Mouse (Mus musculus) liver, postnatal 0 days (tissue): ENCODE measurements at regions not wholly inside any gene's neighbourhood (a gene's known extent, or its start where the extent isn't known, plus 50 kb on each side); places are given as distances from the start of the nearest gene placed in this dataset.

Experiments used
- CTCF ChIP-seq: sonication (generic); IDR thresholded peaks from 2 replicates; pipeline ENCODE4 v1.5.1; 2016; ENCODE audit warnings: antibody characterized with exemption, low read depth
- EP300 ChIP-seq: IDR thresholded peaks from 2 replicates; pipeline ENCODE4 v1.6.1; 2016; ENCODE audit warnings: antibody characterized with exemption, low read depth, mild to moderate bottlenecking

GRCm38 (mm10) chr3:149393317-149394172, 403.2 kb upstream of the Adgrl2 start:
- TF ChIP-seq CTCF (no peak), EP300 (no peak)
